Mouse (Mus musculus) left cerebral cortex, postnatal 14 days (tissue): Measurements from ENCODE around the gene Kcnk1. TPM values are rescaled to one million over a fixed set of nuclear protein-coding genes. Genes with fewer than 3 reads are reported as not detected.

Experiments
- DNase-seq, 2 experiments: peaks; one replicate each; pipeline ENCODE4 v3.0.0; 2021 to 2022; ENCODE audit warnings: low spot score in 2 of 2, mixed read lengths in 1 of 2
- intact Hi-C: fragments of 180-260 bp; cut with DNase I; formaldehyde crosslinking; loops from one replicate; pipeline ENCODE4 v1.15.1; 2025
- long read RNA-seq, 2 experiments: library from polyadenylated mRNA; stranded (forward); transcript quantifications; one replicate each; pipeline ENCODE4 v2.0.0; 2021
- total RNA-seq, 2 experiments: library from RNA; stranded (reverse); gene quantifications; 2 replicates each; pipeline ENCODE4 v1.2.3; 2021

Kcnk1 gene
- total RNA-seq: 10 to 100 TPM; 82.4 to 82.7 TPM
- long read RNA-seq, experiment 1, transcript Kcnk1-201 (3 exons, 2,235 nt): major isoform, 187 of 200 reads
- long read RNA-seq, experiment 1, partial matches to known transcripts: 2 of 200 reads
- long read RNA-seq, experiment 1, other reads (novel, unspliced or antisense): 8 of 200 reads
- long read RNA-seq, experiment 2, transcript Kcnk1-201 (3 exons, 2,235 nt): major isoform, 190 of 194 reads
- long read RNA-seq, experiment 2, partial matches to known transcripts: 2 of 194 reads
- long read RNA-seq, experiment 2, other reads (novel, unspliced or antisense): 2 of 194 reads

- peak; percentile 70 to 77 for DNase-seq
- intact Hi-C loops: no loop called here
These were observed at the start of gene Kcnk1 for GRCm38 (mm10) chr8:125995101-125995986. Gene Kcnk1, plus strand, starts transcription at chr8:125995170.

- DNase-seq: no peak
- intact Hi-C loops: no loop called here
These were observed 46.2 kb upstream of the Kcnk1 start for GRCm38 (mm10) chr8:125948696-125949308.

- intact Hi-C loops: loop anchor here (5.0 to 10.0 kb wide), 3 partner anchors 307 to 532 kb away; partner anchors contain the start of gene Coa6
- DNase-seq: peak; percentile 93 to 97
These were observed 44.7 kb upstream of the Kcnk1 start for GRCm38 (mm10) chr8:125950007-125950940.

GRCm38 (mm10) chr8:125955671-125956070 lies 39.3 kb upstream of the Kcnk1 start:
- DNase-seq: peak in 1 of 2 experiments; percentile 68
- intact Hi-C loops: loop anchor here (2.0 to 10.0 kb wide), 3 partner anchors 41 to 469 kb away; partner anchors contain the start of gene Coa6

- intact Hi-C loops: loop anchor here (2.0 to 10.0 kb wide), 2 partner anchors 40 to 468 kb away; partner anchors contain the start of gene Coa6
- DNase-seq: no peak
These were observed 38.2 kb upstream of the Kcnk1 start for GRCm38 (mm10) chr8:125956796-125957195.

- intact Hi-C loops: loop anchor here (2.0 to 10.0 kb wide), 2 partner anchors 39 to 467 kb away; partner anchors contain the start of gene Coa6
- no peak for DNase-seq
These were observed 37.6 kb upstream of the Kcnk1 start for GRCm38 (mm10) chr8:125957226-125957993.

GRCm38 (mm10) chr8:125957994-125958368 lies 37.0 kb upstream of the Kcnk1 start:
- DNase-seq: no peak
- intact Hi-C loops: loop anchor here (2.0 to 10.0 kb wide), 2 partner anchors 39 to 467 kb away; partner anchors contain the start of gene Coa6

GRCm38 (mm10) chr8:125959363-125959771 lies 35.6 kb upstream of the Kcnk1 start:
- peak; percentile 73 to 89 for DNase-seq
- intact Hi-C loops: loop anchor here (10.0 kb wide), 1 partner anchor 465 kb away; the partner anchor contains the start of gene Coa6

- no peak for DNase-seq
- intact Hi-C loops: no loop called here
These were observed 34.9 kb upstream of the Kcnk1 start for GRCm38 (mm10) chr8:125960037-125960436.

GRCm38 (mm10) chr8:125961790-125962189 lies 33.2 kb upstream of the Kcnk1 start:
- no peak for DNase-seq
- intact Hi-C loops: no loop called here

GRCm38 (mm10) chr8:125963807-125964211 lies 31.2 kb upstream of the Kcnk1 start:
- DNase-seq: no peak
- intact Hi-C loops: no loop called here

GRCm38 (mm10) chr8:125971336-125971735 lies 23.6 kb upstream of the Kcnk1 start:
- intact Hi-C loops: no loop called here
- peak; percentile 69 to 81 for DNase-seq

GRCm38 (mm10) chr8:125975981-125976380 lies 19.0 kb upstream of the Kcnk1 start:
- intact Hi-C loops: no loop called here
- no peak for DNase-seq

GRCm38 (mm10) chr8:125980826-125981225 lies 14.1 kb upstream of the Kcnk1 start:
- intact Hi-C loops: no loop called here
- no peak for DNase-seq

- DNase-seq: no peak
- intact Hi-C loops: no loop called here
These were observed 11.5 kb upstream of the Kcnk1 start for GRCm38 (mm10) chr8:125983515-125983914.

GRCm38 (mm10) chr8:125984140-125984539 lies 10.8 kb upstream of the Kcnk1 start:
- intact Hi-C loops: no loop called here
- DNase-seq: no peak

GRCm38 (mm10) chr8:125985364-125985763 lies 9.6 kb upstream of the Kcnk1 start:
- no peak for DNase-seq
- intact Hi-C loops: no loop called here
